Mouse (Mus musculus) layer of hippocampus, postnatal 36 days (tissue): ENCODE data around the gene Cd300ld2. TPM values are rescaled to one million over a fixed set of nuclear protein-coding genes. Genes with fewer than 3 reads are reported as not detected.
"Not testable (repeated sequence)": the region's sequence is repeated elsewhere in the genome, so short reads cannot be mapped to it uniquely, and the experiment has no call there.

Experiments
- DNase-seq, 2 experiments: peaks; one replicate each; pipeline ENCODE4 v3.0.0; 2022
- total RNA-seq, 2 experiments: library from RNA; stranded (reverse); gene quantifications; 2 replicates each; pipeline ENCODE4 v1.2.3; 2021

The Cd300ld2 gene
- total RNA-seq: not detected

DNA sequence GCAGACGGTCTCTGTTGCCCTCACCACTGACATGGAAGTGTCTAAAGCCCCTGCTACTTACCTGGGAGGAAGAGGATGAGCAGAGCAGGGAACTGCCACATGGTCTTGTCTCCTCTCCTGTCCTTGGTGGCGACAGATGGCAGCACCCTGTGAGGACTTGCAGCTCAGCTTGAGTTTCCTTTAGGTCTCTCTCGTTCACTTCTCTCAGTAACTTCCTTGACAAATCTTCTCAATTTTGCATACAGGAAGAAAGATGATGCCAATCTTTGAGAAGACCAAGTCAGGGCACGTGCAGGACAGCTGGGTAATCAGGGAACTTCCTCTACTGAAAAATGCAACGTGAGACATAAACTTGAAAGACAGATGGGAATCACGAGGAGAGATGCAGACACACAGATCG, at the start of gene Cd300ld2:
Gene Cd300ld2, minus strand, starts transcription at position 101 of the 400 bp plus-strand sequence.
- DNase-seq: not testable (repeated sequence)

DNA sequence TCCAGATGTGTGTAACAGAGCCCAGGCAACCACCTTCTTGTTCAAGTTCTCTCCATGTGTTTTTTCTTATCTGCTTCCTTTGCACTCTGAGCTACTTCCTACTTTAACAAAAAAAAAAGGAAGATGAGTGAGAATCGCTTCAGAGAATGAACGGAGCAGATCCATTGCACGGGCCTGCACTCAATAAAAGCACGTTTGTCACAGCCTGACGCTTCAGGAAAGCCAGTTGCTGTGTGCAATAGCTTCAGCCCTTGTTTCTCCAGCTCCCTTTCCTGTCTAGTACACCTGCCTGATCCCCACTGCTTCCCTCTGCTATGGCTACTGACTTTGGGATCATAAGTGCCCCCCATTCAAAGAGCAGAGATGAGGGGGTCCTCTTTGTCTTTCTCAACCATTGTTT, 46.1 kb upstream of the Cd300ld2 start, which contains the start of gene Cd300e:
Gene Cd300e, minus strand, starts transcription at position 101 of the 400 bp plus-strand sequence.
- DNase-seq: no peak

- no peak for DNase-seq
Measured at GRCm38 (mm10) chr11:115059797-115060196, 43.8 kb upstream of the Cd300ld2 start.

GRCm38 (mm10) chr11:115058701-115059100, 42.7 kb upstream of the Cd300ld2 start:
- DNase-seq: no peak

- DNase-seq: no peak
Measured at GRCm38 (mm10) chr11:115054537-115054936, 38.5 kb upstream of the Cd300ld2 start.

DNA sequence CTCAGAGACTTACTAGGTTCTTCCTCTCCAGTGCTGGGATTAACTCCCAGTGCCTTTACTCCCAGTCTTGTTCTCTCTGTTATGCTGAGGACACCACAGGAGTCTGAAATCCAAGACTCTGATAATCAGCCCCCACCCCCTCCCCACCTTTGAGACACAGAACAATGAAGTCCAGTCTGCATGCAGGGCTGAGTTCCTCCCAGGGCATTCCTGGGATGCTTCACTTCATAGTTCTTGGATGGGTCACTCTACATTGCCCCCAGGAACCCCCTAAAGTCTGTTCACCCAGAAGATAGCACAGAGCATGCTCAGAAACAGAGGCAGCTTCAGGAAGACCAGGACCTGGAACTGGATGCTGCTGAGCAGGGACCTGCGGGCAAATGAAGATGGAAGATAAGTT, 37.0 kb upstream of the Cd300ld2 start:
- DNase-seq: no peak

DNA sequence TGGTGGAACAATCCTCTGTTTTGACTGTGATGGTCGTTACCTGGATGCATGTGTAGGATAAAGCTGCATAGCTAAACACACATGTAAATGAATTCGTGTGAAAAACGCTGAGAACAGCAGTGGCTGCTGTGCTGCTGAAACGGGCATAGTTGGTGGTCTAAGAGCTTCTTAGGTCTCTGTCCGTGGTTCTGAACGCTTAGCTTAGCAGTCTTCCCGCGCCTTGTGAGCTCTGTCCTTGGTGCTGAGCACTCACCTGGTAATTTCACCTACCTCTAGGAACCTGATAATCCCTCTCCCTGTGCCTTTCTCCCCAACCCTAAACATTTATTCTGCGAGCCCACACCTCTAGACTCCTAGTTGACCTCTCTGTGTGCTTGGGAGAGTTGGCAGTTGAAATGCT, 36.2 kb upstream of the Cd300ld2 start:
- DNase-seq: no peak

DNA sequence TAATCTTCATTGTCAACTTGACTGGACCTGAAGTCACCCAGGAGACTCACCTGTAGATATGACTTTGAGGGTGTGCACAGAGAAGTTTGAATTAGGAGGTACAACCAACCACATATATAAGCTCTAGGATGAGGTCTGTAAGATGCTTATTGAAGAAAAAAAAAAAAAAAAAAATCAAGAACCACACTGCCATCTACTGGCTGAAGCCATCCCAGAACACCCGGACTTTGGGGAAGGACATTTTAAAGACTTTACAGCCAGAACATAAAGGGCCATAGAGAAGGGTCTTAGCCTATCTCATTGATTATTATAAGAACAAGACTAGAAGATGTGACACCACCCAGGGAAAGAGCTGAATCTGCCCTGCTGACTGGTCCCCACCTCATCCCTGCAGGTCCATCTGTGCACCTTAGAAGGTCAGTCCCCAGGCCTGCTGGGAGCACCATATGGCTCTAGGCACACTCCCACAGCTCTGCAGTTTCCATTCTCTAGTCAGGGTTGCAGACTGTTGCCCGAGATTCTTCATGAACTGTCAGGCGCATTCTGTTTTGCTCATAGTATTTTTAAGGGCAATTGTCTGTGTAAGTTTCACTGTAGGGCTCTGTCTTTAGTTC, 33.4 kb upstream of the Cd300ld2 start:
- DNase-seq: no peak

DNA sequence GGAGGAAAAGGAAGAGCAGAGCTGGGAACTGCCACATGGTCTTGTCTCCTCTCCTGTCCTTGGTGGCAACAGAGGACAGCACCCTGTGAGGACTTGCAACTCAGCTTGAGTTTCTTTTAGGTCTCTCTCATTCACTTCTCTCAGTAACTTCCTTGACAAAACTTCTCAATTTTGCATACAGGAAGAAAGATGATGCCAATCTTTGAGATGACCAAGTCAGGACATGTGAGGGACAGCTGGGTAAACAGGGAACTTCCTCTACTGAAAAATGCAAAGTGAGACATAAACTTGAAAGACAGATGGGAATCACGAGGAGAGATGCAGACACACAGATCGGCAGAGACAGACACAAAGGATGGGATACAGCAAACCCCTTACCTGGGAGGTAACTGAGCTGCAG, 32.3 kb upstream of the Cd300ld2 start, which contains the start of gene Cd300ld3:
Gene Cd300ld3, minus strand, starts transcription at position 151 of the 400 bp plus-strand sequence.
- no peak for DNase-seq

DNA sequence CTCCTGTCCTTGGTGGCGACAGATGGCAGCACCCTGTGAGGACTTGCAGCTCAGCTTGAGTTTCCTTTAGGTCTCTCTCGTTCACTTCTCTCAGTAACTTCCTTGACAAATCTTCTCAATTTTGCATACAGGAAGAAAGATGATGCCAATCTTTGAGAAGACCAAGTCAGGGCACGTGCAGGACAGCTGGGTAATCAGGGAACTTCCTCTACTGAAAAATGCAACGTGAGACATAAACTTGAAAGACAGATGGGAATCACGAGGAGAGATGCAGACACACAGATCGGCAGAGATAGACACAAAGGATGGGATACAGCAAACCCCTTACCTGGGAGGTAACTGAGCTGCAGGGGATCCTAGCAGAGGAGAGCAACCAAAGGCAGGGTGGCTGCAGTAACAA, 21.7 kb upstream of the Cd300ld2 start, which contains the start of gene Cd300ld5:
Gene Cd300ld5, minus strand, starts transcription at position 101 of the 400 bp plus-strand sequence.
- not testable (repeated sequence) for DNase-seq

- not testable (repeated sequence) for DNase-seq
Measured at GRCm38 (mm10) chr11:115026912-115027311, 10.9 kb upstream of the Cd300ld2 start, which contains the start of gene Cd300ld4. Cd300ld4 (minus strand) TSS chr11:115027012.

DNA sequence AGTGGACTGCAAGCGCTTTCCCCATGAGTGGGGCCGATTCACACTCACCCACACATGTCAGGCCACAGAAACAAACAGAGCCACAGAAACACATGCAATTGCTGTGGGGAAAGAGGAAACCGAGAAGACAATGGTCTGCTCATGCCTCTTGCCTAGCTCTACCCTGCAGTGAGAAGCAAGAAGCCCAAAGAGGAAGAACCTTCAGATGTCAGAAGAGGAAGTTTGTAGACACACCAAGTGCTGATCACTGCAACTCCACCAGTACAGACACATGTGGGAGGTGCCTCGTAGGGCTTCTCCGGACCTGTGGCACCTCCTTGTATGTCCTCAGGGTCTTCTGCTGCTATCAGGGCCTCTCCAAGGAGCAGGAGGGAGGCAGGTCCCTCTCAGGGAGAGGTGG, 11.9 kb downstream of the Cd300ld2 start:
- DNase-seq: no peak

DNA sequence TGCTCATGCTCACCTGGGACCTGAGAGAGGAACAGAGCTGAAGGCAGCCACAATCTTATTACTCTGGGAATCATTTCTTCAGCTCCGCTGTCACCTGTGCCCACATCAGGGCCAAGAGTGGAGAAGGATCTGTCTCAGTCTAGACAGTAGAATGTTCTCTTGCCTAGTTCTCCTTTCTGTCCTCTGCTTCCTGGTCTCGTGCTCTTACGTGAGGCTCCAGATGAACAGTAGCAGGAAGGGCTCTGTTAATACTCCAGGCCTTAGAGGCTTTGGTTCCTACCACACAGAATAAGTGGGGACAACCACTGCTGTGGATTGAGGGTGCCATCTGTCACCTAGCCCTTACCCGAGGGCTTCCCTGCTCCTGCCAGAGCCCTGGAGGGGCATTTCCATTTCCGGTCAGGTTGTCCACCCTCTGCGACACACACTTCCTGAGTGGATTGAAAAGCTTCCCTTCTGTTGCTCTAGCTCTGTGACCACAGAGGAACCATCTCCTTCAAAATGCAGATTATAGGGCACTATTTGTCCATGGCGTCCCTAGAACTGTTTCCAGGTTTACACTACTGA, 14.4 kb downstream of the Cd300ld2 start, which contains the start of gene Cd300c2:
Gene Cd300c2, minus strand, starts transcription at position 407 of the 567 bp plus-strand sequence.
- DNase-seq: no peak

GRCm38 (mm10) chr11:114989793-114990192, 26.2 kb downstream of the Cd300ld2 start, which contains the start of gene Cd300ld:
Cd300ld (minus strand) TSS chr11:114989922.
- DNase-seq: no peak

- no peak for DNase-seq
Measured at GRCm38 (mm10) chr11:114981866-114982265, 34.1 kb downstream of the Cd300ld2 start.

DNA sequence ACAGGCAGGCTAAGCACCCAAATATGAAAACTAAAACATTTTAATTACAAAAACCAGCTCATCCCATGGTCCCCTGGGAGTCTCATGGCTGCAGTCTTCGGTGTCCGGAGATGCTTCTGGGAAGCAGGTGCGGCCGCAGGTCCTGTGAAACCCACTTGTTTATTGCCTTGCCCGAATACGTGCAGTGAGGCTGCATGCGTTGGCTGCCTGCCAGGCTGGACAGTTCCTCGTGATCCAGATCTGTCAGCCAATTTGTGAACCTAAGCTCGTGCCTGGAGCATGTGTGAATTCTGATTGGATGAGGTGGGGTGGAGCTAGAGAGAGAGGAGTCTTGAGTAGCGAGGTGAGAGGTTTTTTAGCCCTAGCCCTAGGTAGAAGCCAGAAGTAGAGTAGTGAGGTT, 43.3 kb downstream of the Cd300ld2 start:
- no peak for DNase-seq

GRCm38 (mm10) chr11:114968752-114969207, 47.2 kb downstream of the Cd300ld2 start, which contains the start of gene Cd300c:
Cd300c (minus strand) TSS chr11:114969157.
- no peak for DNase-seq

GRCm38 (mm10) chr11:114965182-114965828, 50.7 kb downstream of the Cd300ld2 start:
- DNase-seq: no peak

GRCm38 (mm10) chr11:114960369-114960768, 55.6 kb downstream of the Cd300ld2 start:
- DNase-seq: no peak
